Mouse (Mus musculus): ENCODE results near the gene Slc22a13. TPM values are rescaled to one million over a fixed set of nuclear protein-coding genes. Genes with fewer than 3 reads are reported as not detected.
"Not testable (repeated sequence)": the region's sequence is repeated elsewhere in the genome, so short reads cannot be mapped to it uniquely, and the experiment has no call there.

Gene Slc22a13
- polyA plus RNA-seq, 1 experiment from 2014 or later, result not detected

- Histone ChIP-seq H3K4me3 (ENCODE audit: control insufficient read depth in 1 of 2, insufficient read depth in 1 of 2, low read depth in 1 of 2, low read length in 2 of 2) (no peak overlapping the region), H3K4me2 (ENCODE audit: low read length) (no peak overlapping the region), H3K36me3 (ENCODE audit: control insufficient read depth, insufficient read depth, low read length) (peaks cover 10% of the 10 kb centered on the region; the same call in 1 of the 2 replicates), H3K27me3 (ENCODE audit: control insufficient read depth, insufficient read depth, low read length) (no peaks in the 10 kb centered on the region), H3K9ac (ENCODE audit: low read length) (no peak overlapping the region), H3K9me3 (ENCODE audit: control insufficient read depth, low read length) (0 out of 2 replicates have a peak, but pooled peaks cover 2% of the 10 kb centered on the region), H3K27ac (replicated peaks in 1 of 2; ENCODE audit: control insufficient read depth in 1 of 2, insufficient read depth in 1 of 2, low read depth in 2 of 2, low read length in 2 of 2) (no peak overlapping the region), H3K4me1 (ENCODE audit: control insufficient read depth in 2 of 2, insufficient read depth in 2 of 2, low read length in 2 of 2) (no peaks in the 10 kb centered on the region)
- no peak for ATAC-seq (ENCODE audit: insufficient number of reproducible peaks, insufficient read depth, low FRiP score, low read depth)
- 60% methylated on average over 2 of the region's 2 CpGs for WGBS
Measured at GRCm38 (mm10) chr9:119219667-119220066, 10.8 kb upstream of the Slc22a13 start.

- H3K36me3 ChIP-seq (ENCODE audit: control insufficient read depth, insufficient read depth, low read length); H3K9ac ChIP-seq (ENCODE audit: low read length); H3K4me1 ChIP-seq (ENCODE audit: control insufficient read depth in 2 of 2, insufficient read depth in 2 of 2, low read length in 2 of 2); H3K27ac ChIP-seq (replicated peaks in 1 of 2; ENCODE audit: control insufficient read depth in 1 of 2, insufficient read depth in 1 of 2, low read depth in 2 of 2, low read length in 2 of 2); H3K9me3 ChIP-seq (ENCODE audit: control insufficient read depth, low read length); H3K4me3 ChIP-seq (ENCODE audit: control insufficient read depth in 1 of 2, insufficient read depth in 1 of 2, low read depth in 1 of 2, low read length in 2 of 2); ATAC-seq (ENCODE audit: insufficient number of reproducible peaks, insufficient read depth, low FRiP score, low read depth); H3K4me2 ChIP-seq (ENCODE audit: low read length); H3K27me3 ChIP-seq (ENCODE audit: control insufficient read depth, insufficient read depth, low read length): not testable (repeated sequence)
- WGBS, result 92% methylated on average over 2 of the region's 2 CpGs
Measured at GRCm38 (mm10) chr9:119215341-119215740, 6.4 kb upstream of the Slc22a13 start.

DNA sequence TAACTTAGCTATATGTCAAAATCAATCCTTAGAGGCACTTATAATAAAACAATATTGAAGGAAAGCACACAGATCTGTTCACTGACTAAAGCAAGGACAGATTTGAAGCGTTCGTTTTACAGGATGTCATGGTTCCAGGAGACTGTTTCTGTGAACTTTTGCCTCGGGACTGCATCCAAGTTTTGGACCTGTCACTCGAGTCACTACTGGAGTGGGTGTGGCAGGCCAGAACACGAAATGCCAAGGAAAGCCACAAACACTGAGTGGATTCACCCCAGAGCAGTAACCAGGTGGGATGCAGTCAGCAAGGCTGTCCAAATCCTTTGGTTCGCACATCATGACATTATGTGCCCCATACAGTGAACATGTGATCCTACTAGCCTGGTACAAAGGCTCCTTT is 5.7 kb upstream of the Slc22a13 start:
- Histone ChIP-seq H3K27ac (replicated peaks in 1 of 2; ENCODE audit: control insufficient read depth in 1 of 2, insufficient read depth in 1 of 2, low read depth in 2 of 2, low read length in 2 of 2) (no peak overlapping the region), H3K4me2 (ENCODE audit: low read length) (no peak overlapping the region), H3K36me3 (ENCODE audit: control insufficient read depth, insufficient read depth, low read length) (no peaks in the 10 kb centered on the region), H3K4me3 (ENCODE audit: control insufficient read depth in 1 of 2, insufficient read depth in 1 of 2, low read depth in 1 of 2, low read length in 2 of 2) (no peak overlapping the region), H3K4me1 (ENCODE audit: control insufficient read depth in 2 of 2, insufficient read depth in 2 of 2, low read length in 2 of 2) (no peaks in the 10 kb centered on the region), H3K9ac (ENCODE audit: low read length) (no peak overlapping the region), H3K27me3 (ENCODE audit: control insufficient read depth, insufficient read depth, low read length) (no peaks in the 10 kb centered on the region), H3K9me3 (ENCODE audit: control insufficient read depth, low read length) (0 out of 2 replicates have a peak, but pooled peaks cover 2% of the 10 kb centered on the region)
- 83% methylated on average over 6 of the region's 6 CpGs for WGBS
- no peak for ATAC-seq (ENCODE audit: insufficient number of reproducible peaks, insufficient read depth, low FRiP score, low read depth)

DNA sequence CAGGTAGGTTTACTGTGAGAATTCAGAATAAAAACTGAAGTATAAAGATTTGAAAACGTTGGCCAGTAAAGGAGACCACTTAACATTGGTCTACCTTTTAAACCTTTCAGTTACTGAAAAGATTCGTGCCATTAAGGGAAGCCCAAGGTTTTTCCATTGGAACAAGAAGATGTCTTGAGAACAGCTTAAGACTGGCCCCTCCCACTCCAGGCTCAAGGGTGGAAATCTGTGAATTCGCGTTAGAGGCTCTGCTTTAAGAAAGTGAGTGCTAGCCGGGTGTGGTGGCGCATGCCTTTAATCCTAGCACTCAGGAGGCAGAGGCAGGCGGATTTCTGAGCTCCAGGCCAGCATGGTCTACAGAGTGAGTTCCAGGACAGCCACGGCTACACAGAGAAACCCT is 4.1 kb upstream of the Slc22a13 start:
- ATAC-seq (ENCODE audit: insufficient number of reproducible peaks, insufficient read depth, low FRiP score, low read depth), result no peak
- no peaks in the 10 kb centered on the region for H3K36me3 ChIP-seq (ENCODE audit: control insufficient read depth, insufficient read depth, low read length)
- no peaks in the 10 kb centered on the region for H3K27me3 ChIP-seq (ENCODE audit: control insufficient read depth, insufficient read depth, low read length)
- no peak overlapping the region for H3K4me2 ChIP-seq (ENCODE audit: low read length)
- H3K27ac ChIP-seq (replicated peaks in 1 of 2; ENCODE audit: control insufficient read depth in 1 of 2, insufficient read depth in 1 of 2, low read depth in 2 of 2, low read length in 2 of 2), result no peak overlapping the region
- H3K9ac ChIP-seq (ENCODE audit: low read length), result no peak overlapping the region
- no peak overlapping the region for H3K4me3 ChIP-seq (ENCODE audit: control insufficient read depth in 1 of 2, insufficient read depth in 1 of 2, low read depth in 1 of 2, low read length in 2 of 2)
- WGBS, result 73% methylated on average over 8 of the region's 8 CpGs
- no peaks in the 10 kb centered on the region for H3K4me1 ChIP-seq (ENCODE audit: control insufficient read depth in 2 of 2, insufficient read depth in 2 of 2, low read length in 2 of 2)
- H3K9me3 ChIP-seq (ENCODE audit: control insufficient read depth, low read length), result 0 out of 2 replicates have a peak, but pooled peaks cover 2% of the 10 kb centered on the region

DNA sequence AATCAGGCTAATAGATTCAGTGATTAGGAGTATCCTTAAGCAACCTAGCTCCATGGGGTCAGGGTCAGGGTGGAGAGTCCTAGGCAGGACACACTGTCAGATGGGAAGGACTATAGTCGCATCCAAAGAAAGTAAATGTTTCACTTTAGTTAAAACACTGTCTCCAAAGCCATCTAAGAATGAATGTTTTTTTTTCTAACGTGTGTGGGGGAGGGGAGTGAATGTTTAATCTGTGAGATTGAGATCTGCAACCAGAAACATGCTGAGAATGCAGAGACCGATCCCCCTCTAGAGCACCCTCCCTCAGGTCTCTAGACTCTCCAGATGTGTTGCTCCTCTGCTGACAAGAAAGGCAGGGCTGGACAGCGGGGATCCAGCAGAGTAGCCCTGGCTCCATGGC is 1.8 kb downstream of the Slc22a13 start:
- Histone ChIP-seq H3K4me3 (ENCODE audit: control insufficient read depth in 1 of 2, insufficient read depth in 1 of 2, low read depth in 1 of 2, low read length in 2 of 2) (no peak overlapping the region), H3K27me3 (ENCODE audit: control insufficient read depth, insufficient read depth, low read length) (no peaks in the 10 kb centered on the region), H3K27ac (replicated peaks in 1 of 2; ENCODE audit: control insufficient read depth in 1 of 2, insufficient read depth in 1 of 2, low read depth in 2 of 2, low read length in 2 of 2) (no peak overlapping the region), H3K9ac (ENCODE audit: low read length) (no peak overlapping the region), H3K9me3 (ENCODE audit: control insufficient read depth, low read length) (peaks cover 6% of the 10 kb centered on the region; the same call in 1 of the 2 replicates), H3K4me2 (ENCODE audit: low read length) (no peak overlapping the region), H3K36me3 (ENCODE audit: control insufficient read depth, insufficient read depth, low read length) (no peaks in the 10 kb centered on the region), H3K4me1 (ENCODE audit: control insufficient read depth in 2 of 2, insufficient read depth in 2 of 2, low read length in 2 of 2) (no peaks in the 10 kb centered on the region)
- WGBS, result 64% methylated on average over 4 of the region's 4 CpGs
- no peak for ATAC-seq (ENCODE audit: insufficient number of reproducible peaks, insufficient read depth, low FRiP score, low read depth)

DNA sequence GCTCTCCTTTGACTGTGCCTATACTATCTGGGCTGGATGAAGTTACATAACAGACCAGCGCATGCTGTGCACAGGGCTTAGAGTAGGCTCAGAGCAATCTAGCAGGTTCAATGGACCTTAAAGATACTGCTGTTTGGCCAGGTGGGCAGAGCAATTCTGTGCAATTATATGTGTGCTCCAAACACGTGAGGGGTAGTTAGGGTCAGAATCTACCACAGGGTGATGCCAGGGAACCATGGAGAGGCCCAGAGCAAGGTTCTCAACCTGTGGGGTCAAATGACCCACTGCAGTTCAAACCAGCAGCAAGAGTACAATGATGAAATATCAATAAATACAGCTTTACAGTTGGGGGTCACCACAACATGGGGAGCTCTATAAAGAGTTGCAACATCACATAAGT is 2.2 kb downstream of the Slc22a13 start:
- H3K9ac ChIP-seq (ENCODE audit: low read length), result no peak overlapping the region

DNA sequence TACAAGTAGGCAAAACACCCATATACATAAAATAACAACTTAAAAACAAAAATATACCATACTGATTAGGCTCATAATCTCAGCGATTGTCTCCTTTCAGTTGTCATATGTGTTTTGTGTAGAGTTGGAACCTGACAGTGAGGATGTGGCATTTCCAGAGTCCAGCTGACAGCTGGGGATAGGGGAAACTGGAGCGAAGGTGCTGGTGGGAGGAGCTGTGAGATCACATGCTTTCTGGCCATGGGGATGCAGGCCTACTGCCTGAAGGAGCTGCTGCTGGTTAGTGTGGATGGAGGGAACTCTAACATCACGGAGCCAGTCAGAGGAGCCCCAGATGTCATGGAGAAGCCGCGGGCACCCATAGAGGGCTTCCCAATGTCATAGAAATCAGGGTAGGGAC is 3.1 kb downstream of the Slc22a13 start:
- H3K4me3 ChIP-seq (ENCODE audit: control insufficient read depth in 1 of 2, insufficient read depth in 1 of 2, low read depth in 1 of 2, low read length in 2 of 2), result no peak overlapping the region
- H3K9ac ChIP-seq (ENCODE audit: low read length), result no peak overlapping the region
- 92% methylated on average over 5 of the region's 5 CpGs for WGBS
- H3K4me1 ChIP-seq (ENCODE audit: control insufficient read depth in 2 of 2, insufficient read depth in 2 of 2, low read length in 2 of 2), result no peaks in the 10 kb centered on the region
- no peak for ATAC-seq (ENCODE audit: insufficient number of reproducible peaks, insufficient read depth, low FRiP score, low read depth)
- H3K36me3 ChIP-seq (ENCODE audit: control insufficient read depth, insufficient read depth, low read length), result no peaks in the 10 kb centered on the region
- H3K9me3 ChIP-seq (ENCODE audit: control insufficient read depth, low read length), result peaks cover 6% of the 10 kb centered on the region; the same call in 1 of the 2 replicates
- no peaks in the 10 kb centered on the region for H3K27me3 ChIP-seq (ENCODE audit: control insufficient read depth, insufficient read depth, low read length)
- no peak overlapping the region for H3K4me2 ChIP-seq (ENCODE audit: low read length)
- no peak overlapping the region for H3K27ac ChIP-seq (replicated peaks in 1 of 2; ENCODE audit: control insufficient read depth in 1 of 2, insufficient read depth in 1 of 2, low read depth in 2 of 2, low read length in 2 of 2)

More for the DNA sequence above, 2.2 kb downstream of the Slc22a13 start:
- H3K27ac ChIP-seq (replicated peaks in 1 of 2; ENCODE audit: control insufficient read depth in 1 of 2, insufficient read depth in 1 of 2, low read depth in 2 of 2, low read length in 2 of 2), result no peak overlapping the region
- peaks cover 6% of the 10 kb centered on the region; the same call in 1 of the 2 replicates for H3K9me3 ChIP-seq (ENCODE audit: control insufficient read depth, low read length)
- WGBS, result 85% methylated on average over 2 of the region's 2 CpGs
- no peak overlapping the region for H3K4me3 ChIP-seq (ENCODE audit: control insufficient read depth in 1 of 2, insufficient read depth in 1 of 2, low read depth in 1 of 2, low read length in 2 of 2)
- H3K4me1 ChIP-seq (ENCODE audit: control insufficient read depth in 2 of 2, insufficient read depth in 2 of 2, low read length in 2 of 2), result no peaks in the 10 kb centered on the region
- no peaks in the 10 kb centered on the region for H3K27me3 ChIP-seq (ENCODE audit: control insufficient read depth, insufficient read depth, low read length)
- H3K36me3 ChIP-seq (ENCODE audit: control insufficient read depth, insufficient read depth, low read length), result no peaks in the 10 kb centered on the region
- H3K4me2 ChIP-seq (ENCODE audit: low read length), result no peak overlapping the region
- ATAC-seq (ENCODE audit: insufficient number of reproducible peaks, insufficient read depth, low FRiP score, low read depth), result no peak

DNA sequence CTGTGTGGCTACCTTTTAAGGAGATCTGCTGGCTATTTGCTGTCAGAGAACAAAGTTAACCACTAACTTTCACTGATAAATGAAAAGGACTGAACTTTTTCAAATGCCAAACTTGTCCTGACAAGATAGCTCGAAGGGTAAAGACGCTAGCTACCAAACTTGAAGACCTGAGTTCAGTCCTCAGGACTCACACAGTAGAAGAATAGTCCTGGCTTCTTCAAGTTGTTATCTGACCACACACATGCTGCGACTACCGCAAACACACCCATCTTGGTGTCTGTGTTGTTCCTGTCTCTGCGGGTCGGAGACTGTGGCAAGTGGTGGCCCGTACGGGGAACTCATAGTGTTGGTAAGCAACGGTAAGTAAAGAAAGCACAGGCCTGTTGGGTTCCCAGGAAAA is 5.3 kb downstream of the Slc22a13 start:
- no peaks in the 10 kb centered on the region for H3K36me3 ChIP-seq (ENCODE audit: control insufficient read depth, insufficient read depth, low read length)
- no peaks in the 10 kb centered on the region for H3K27me3 ChIP-seq (ENCODE audit: control insufficient read depth, insufficient read depth, low read length)
- no peak for ATAC-seq (ENCODE audit: insufficient number of reproducible peaks, insufficient read depth, low FRiP score, low read depth)
- no peaks in the 10 kb centered on the region for H3K4me1 ChIP-seq (ENCODE audit: control insufficient read depth in 2 of 2, insufficient read depth in 2 of 2, low read length in 2 of 2)
- no peak overlapping the region for H3K4me3 ChIP-seq (ENCODE audit: control insufficient read depth in 1 of 2, insufficient read depth in 1 of 2, low read depth in 1 of 2, low read length in 2 of 2)
- peaks cover 6% of the 10 kb centered on the region; the same call in 1 of the 2 replicates for H3K9me3 ChIP-seq (ENCODE audit: control insufficient read depth, low read length)
- H3K27ac ChIP-seq (replicated peaks in 1 of 2; ENCODE audit: control insufficient read depth in 1 of 2, insufficient read depth in 1 of 2, low read depth in 2 of 2, low read length in 2 of 2), result no peak overlapping the region
- H3K4me2 ChIP-seq (ENCODE audit: low read length), result no peak overlapping the region
- no peak overlapping the region for H3K9ac ChIP-seq (ENCODE audit: low read length)
- 91% methylated on average over 9 of the region's 9 CpGs for WGBS

Data from heart, embryonic 14.5 days (tissue).